In genomic region chr9:61291646-61292045, GRCm38 (mm10) we compare ENCODE assay signal across 19 mouse cellular contexts.
A peak's percentile ranks its signal among the peaks of the same experiment; 100 is the strongest.
DNase-seq lines count a peak whose midpoint lies in the region; TF ChIP-seq lines count a peak whose summit lies in the region.
"Had no signal": no experiment of that assay in that cellular context is flagged by ENCODE, and none has a peak within 500 bp of the region (broad histone marks: within the 10 kb centered on the region; RNA-seq: fewer than 3 reads in every experiment).

No protein-coding gene starts in this region.

- no peak for TF ChIP-seq POLR2A in ES-Bruce4 (IDR thresholded peaks at IDR 0.05; ENCODE audit: insufficient read depth, low read length)

- TF ChIP-seq CTCF in ES-Bruce4 (IDR thresholded peaks at IDR 0.05; ENCODE audit: low read depth, low read length): no peak

- no peaks in the 10 kb centered on the region for H3K27me3 ChIP-seq in ES-Bruce4 (ENCODE audit: control insufficient read depth, insufficient read depth, low read length, poor library complexity, severe bottlenecking)

- DNase-seq in ES-CJ7 (ENCODE audit: low read depth, low spot score) (peak; percentile 37), ZHBTc4 (ENCODE audit: low read depth, low spot score) (peak; percentile 51)
- DNase-seq in adrenal gland, postnatal 4 days (ENCODE audit: low spot score in 2 of 2): no peak
- DNase-seq in cerebellum, adult 9-11 months: no peak
- DNase-seq: adrenal gland, adult 2 months; adrenal gland, postnatal 10 days; adrenal gland, postnatal 25 days; cerebellum, adult 11-12 months; cerebellum, adult 2 months; cerebellum, adult 9-10 months; cerebellum, postnatal 14 days; cerebellum, postnatal 36 days; embryo, embryonic 11 days had no signal

- H3K4me1 ChIP-seq in ES-Bruce4 (ENCODE audit: control insufficient read depth, insufficient read depth, low read length): peaks cover 18% of the 10 kb centered on the region

- no peaks in the 10 kb centered on the region for H3K9me3 ChIP-seq in ES-Bruce4 (replicated peaks; ENCODE audit: control insufficient read depth, insufficient read depth, low read length, poor library complexity, severe bottlenecking)
- H3K9me3 ChIP-seq: embryonic facial prominence, embryonic 13.5 days had no signal

- H3K9ac ChIP-seq in ES-Bruce4 (ENCODE audit: low read depth, poor library complexity, severe bottlenecking): no peak overlapping the region
- H3K9ac ChIP-seq: embryonic facial prominence, embryonic 13.5 days; embryonic facial prominence, embryonic 15.5 days; forebrain, embryonic 12.5 days had no signal

- H3K36me3 ChIP-seq in ES-Bruce4 (ENCODE audit: control insufficient read depth, insufficient read depth, low read length, poor library complexity, severe bottlenecking): no peaks in the 10 kb centered on the region
- H3K36me3 ChIP-seq: embryonic facial prominence, embryonic 13.5 days; embryonic facial prominence, embryonic 15.5 days; forebrain, embryonic 10.5 days; forebrain, embryonic 12.5 days had no signal

- no peak overlapping the region for H3K27ac ChIP-seq in ES-Bruce4 (ENCODE audit: insufficient read depth, low read length)
- H3K27ac ChIP-seq: embryonic facial prominence, embryonic 13.5 days; embryonic facial prominence, embryonic 15.5 days; forebrain, embryonic 12.5 days had no signal

- peak; percentile 32; the same call in 1 of the 2 replicates for TF ChIP-seq EP300 in ES-Bruce4 (IDR thresholded peaks at IDR 0.05; ENCODE audit: insufficient read depth, low read depth, low read length)

- H3K4me3 ChIP-seq in ES-Bruce4 (ENCODE audit: low read depth, low read length): no peak overlapping the region
- H3K4me3 ChIP-seq: embryonic facial prominence, embryonic 13.5 days; embryonic facial prominence, embryonic 15.5 days; erythroblast, embryonic 14.5 days; forebrain, embryonic 10.5 days; forebrain, embryonic 12.5 days had no signal

Comparison
In these comparisons a context has a peak if more than half of its experiments do, and no peak if none do; other contexts are left out.
1. DNase-seq: peak in ES-CJ7 (single experiment) and ZHBTc4 (single experiment); none in adrenal gland, postnatal 4 days (0 of 2) and cerebellum, adult 9-11 months (single experiment).